Mouse (Mus musculus) lung, postnatal 36 days (tissue): Measurements from ENCODE around the gene Ndufaf8.

Experiments
- DNase-seq: peaks from one replicate; pipeline ENCODE4 v3.0.0; 2022; ENCODE audit warnings: mixed read lengths

Ndufaf8 gene

GRCm38 (mm10) chr11:120136195-120136594 lies 37.5 kb downstream of the Ndufaf8 start:
- DNase-seq = no peak

GRCm38 (mm10) chr11:120136796-120137624 lies 38.3 kb downstream of the Ndufaf8 start:
- peak; percentile 47 for DNase-seq

- peak; percentile 54 for DNase-seq
Observed at GRCm38 (mm10) chr11:120137625-120138004, 38.9 kb downstream of the Ndufaf8 start.

GRCm38 (mm10) chr11:120139309-120139731 lies 40.6 kb downstream of the Ndufaf8 start:
- DNase-seq = no peak

- peak; percentile 62 for DNase-seq
Observed at GRCm38 (mm10) chr11:120140255-120140654, 41.5 kb downstream of the Ndufaf8 start.

GRCm38 (mm10) chr11:120142601-120143051 lies 43.9 kb downstream of the Ndufaf8 start:
- DNase-seq = peak; percentile 87

- DNase-seq = no peak
Observed at GRCm38 (mm10) chr11:120143708-120144497, 45.2 kb downstream of the Ndufaf8 start.

GRCm38 (mm10) chr11:120148201-120148855 lies 49.6 kb downstream of the Ndufaf8 start:
- DNase-seq = no peak

GRCm38 (mm10) chr11:120149510-120150200 lies 50.9 kb downstream of the Ndufaf8 start:
- no peak for DNase-seq
